Comparison of ENCODE assay signal across 9 mouse cellular contexts in genomic region chr7:92897021-92897420, GRCm38 (mm10). TPM values are rescaled to one million over a fixed set of nuclear protein-coding genes. Genes with fewer than 3 reads are reported as not detected.
A peak's percentile ranks its signal among the peaks of the same experiment; 100 is the strongest.
DNase-seq lines count a peak whose midpoint lies in the region; ATAC-seq and TF ChIP-seq lines count a peak whose summit lies in the region.
"Had no signal": no experiment of that assay in that cellular context is flagged by ENCODE, and none has a peak within 500 bp of the region (broad histone marks: within the 10 kb centered on the region; RNA-seq: fewer than 3 reads in every experiment).

No protein-coding gene starts in this region.

- no peaks in the 10 kb centered on the region for H3K36me3 ChIP-seq in lung, embryonic 14.5 days (ENCODE audit: insufficient read depth)

- ATAC-seq in lung, embryonic 14.5 days (ENCODE audit: insufficient read depth), result no peak; the same call in 1 of the 2 replicates

- peak; percentile 61 for TF ChIP-seq CTCF in lung, embryonic 14.5 days (IDR thresholded peaks at IDR 0.05; ENCODE audit: low read depth)

- H3K27me3 ChIP-seq in lung, embryonic 14.5 days (ENCODE audit: insufficient read depth, low read length), result no peaks in the 10 kb centered on the region

- intact Hi-C loops in left cerebral cortex, postnatal 4 days (cut with DNase I), result loop anchor here (5.0 kb wide), 1 partner anchor 70 kb away; no protein-coding TSS in a partner anchor

- no peaks in the 10 kb centered on the region for H3K9me3 ChIP-seq in lung, embryonic 14.5 days (ENCODE audit: low read depth, low read length)

- 36% methylated on average over 2 of the region's 2 CpGs for WGBS in lung, embryonic 14.5 days

- H3K4me1 ChIP-seq in lung, embryonic 14.5 days (ENCODE audit: insufficient read depth), result no peaks in the 10 kb centered on the region

- H3K4me2 ChIP-seq in lung, embryonic 14.5 days, result no peak overlapping the region

- DNase-seq in cerebellum, postnatal 14 days, result peak; percentile 25 to 28
- no peak for DNase-seq in cerebellum, adult 11-12 months
- peak; percentile 57 for DNase-seq in lung, embryonic 14.5 days
- no peak for DNase-seq in lung, adult 18-20 months
- DNase-seq in brain, adult 2 months (ENCODE audit: low read depth, low spot score), result peak; percentile 73
- DNase-seq in left cerebral cortex, postnatal 4 days, result peak; percentile 10
- DNase-seq in gastrocnemius, postnatal 25 days, result no peak
- no peak for DNase-seq in urinary bladder, postnatal 36 days (ENCODE audit: low spot score in 2 of 2)

- no peak overlapping the region for H3K27ac ChIP-seq in lung, embryonic 14.5 days (ENCODE audit: low read depth)

- no peak overlapping the region for H3K4me3 ChIP-seq in lung, embryonic 14.5 days (ENCODE audit: low read depth, low read length)
- H3K4me3 ChIP-seq: myocyte had no signal

- no peak overlapping the region for H3K9ac ChIP-seq in lung, embryonic 14.5 days

RNA-seq across cellular contexts. Expression of gene Prcp, which starts 22.8 kb away (rescaled TPM):
- polyA plus RNA-seq in lung, embryonic 14.5 days (2014; fragmentation: Nextera tagmentation; extraction: Ambion mirVana), result 42.2 and 44.2 TPM in 2 replicates
- total RNA-seq in left cerebral cortex, postnatal 4 days (2021), result 10 to 100 TPM; 17.5 to 20.9 TPM
- total RNA-seq in gastrocnemius, postnatal 25 days (2021), result 1 to 10 TPM; 3.7 to 6.6 TPM

RNA-seq across cellular contexts. Expression of gene Ddias, which starts 23.0 kb away (rescaled TPM):
- polyA plus RNA-seq in lung, embryonic 14.5 days (2014; fragmentation: Nextera tagmentation; extraction: Ambion mirVana), result 20.7 and 22.2 TPM in 2 replicates
- 1 to 10 TPM; 3.0 to 4.5 TPM for total RNA-seq in left cerebral cortex, postnatal 4 days (2021)
- total RNA-seq in gastrocnemius, postnatal 25 days (2021), result under 1 TPM in 1 of 2 experiments, not detected in 1; 0.24 TPM

Comparison
In these comparisons a context has a peak if more than half of its experiments do, and no peak if none do; other contexts are left out.
1. DNase-seq: peak in cerebellum, postnatal 14 days (2 of 2), lung, embryonic 14.5 days (single experiment), brain, adult 2 months (single experiment) and left cerebral cortex, postnatal 4 days (single experiment); none in cerebellum, adult 11-12 months (single experiment), lung, adult 18-20 months (0 of 2), gastrocnemius, postnatal 25 days (single experiment) and urinary bladder, postnatal 36 days (0 of 2).